Mouse (Mus musculus) 416B (cell line): ENCODE data around the gene Ush1g.
A peak's percentile ranks its signal among the peaks of the same experiment; 100 is the strongest.

Source experiments
- DNase-seq: peaks from one replicate; pipeline ENCODE4 v3.0.0; 2011; ENCODE audit warnings: low read depth

The Ush1g gene

GRCm38 (mm10) chr11:115289885-115290284 is 32.0 kb downstream of the Ush1g start:
- DNase-seq = peak; percentile 60

- no peak for DNase-seq
These were observed 33.5 kb downstream of the Ush1g start for GRCm38 (mm10) chr11:115288305-115288704.

GRCm38 (mm10) chr11:115287386-115287785 is 34.5 kb downstream of the Ush1g start:
- DNase-seq = peak; percentile 69

GRCm38 (mm10) chr11:115286201-115286993 is 35.4 kb downstream of the Ush1g start:
- no peak for DNase-seq

GRCm38 (mm10) chr11:115285282-115285681 is 36.6 kb downstream of the Ush1g start:
- DNase-seq = peak; percentile 49

- no peak for DNase-seq
These were observed 37.8 kb downstream of the Ush1g start for GRCm38 (mm10) chr11:115283891-115284620.

- DNase-seq = no peak
These were observed 38.4 kb downstream of the Ush1g start for GRCm38 (mm10) chr11:115283486-115283765.

GRCm38 (mm10) chr11:115282723-115283485 is 38.9 kb downstream of the Ush1g start:
- DNase-seq = no peak

GRCm38 (mm10) chr11:115282295-115282694 is 39.5 kb downstream of the Ush1g start:
- DNase-seq = no peak

GRCm38 (mm10) chr11:115279726-115280125 is 42.1 kb downstream of the Ush1g start:
- DNase-seq = peak; percentile 97

- DNase-seq = peak; percentile 14
These were observed 43.7 kb downstream of the Ush1g start for GRCm38 (mm10) chr11:115278176-115278575.

GRCm38 (mm10) chr11:115277604-115277975 is 44.3 kb downstream of the Ush1g start:
- no peak for DNase-seq

GRCm38 (mm10) chr11:115276780-115277603 is 44.8 kb downstream of the Ush1g start, which contains the start of gene Fdxr:
Gene Fdxr (minus strand): TSS chr11:115277050.
- peak; percentile 100 for DNase-seq

- DNase-seq = no peak
These were observed 45.9 kb downstream of the Ush1g start for GRCm38 (mm10) chr11:115275954-115276353.

GRCm38 (mm10) chr11:115275509-115275908 is 46.3 kb downstream of the Ush1g start:
- peak; percentile 68 for DNase-seq

- DNase-seq = no peak
These were observed 47.1 kb downstream of the Ush1g start for GRCm38 (mm10) chr11:115274771-115275170.

GRCm38 (mm10) chr11:115274178-115274577 is 47.7 kb downstream of the Ush1g start:
- no peak for DNase-seq

GRCm38 (mm10) chr11:115273735-115274134 is 48.1 kb downstream of the Ush1g start:
- no peak for DNase-seq

- peak; percentile 14 for DNase-seq
These were observed 48.8 kb downstream of the Ush1g start for GRCm38 (mm10) chr11:115272894-115273498.

- no peak for DNase-seq
These were observed 50.4 kb downstream of the Ush1g start for GRCm38 (mm10) chr11:115271481-115271880.

- no peak for DNase-seq
These were observed 50.8 kb downstream of the Ush1g start for GRCm38 (mm10) chr11:115271052-115271451.
